Mouse (Mus musculus): ENCODE results near the gene 1700092M07Rik. TPM values are rescaled to one million over a fixed set of nuclear protein-coding genes. Genes with fewer than 3 reads are reported as not detected.

Gene 1700092M07Rik
- polyA plus RNA-seq (2012): 1.8 and 2.1 TPM in 2 replicates

DNA sequence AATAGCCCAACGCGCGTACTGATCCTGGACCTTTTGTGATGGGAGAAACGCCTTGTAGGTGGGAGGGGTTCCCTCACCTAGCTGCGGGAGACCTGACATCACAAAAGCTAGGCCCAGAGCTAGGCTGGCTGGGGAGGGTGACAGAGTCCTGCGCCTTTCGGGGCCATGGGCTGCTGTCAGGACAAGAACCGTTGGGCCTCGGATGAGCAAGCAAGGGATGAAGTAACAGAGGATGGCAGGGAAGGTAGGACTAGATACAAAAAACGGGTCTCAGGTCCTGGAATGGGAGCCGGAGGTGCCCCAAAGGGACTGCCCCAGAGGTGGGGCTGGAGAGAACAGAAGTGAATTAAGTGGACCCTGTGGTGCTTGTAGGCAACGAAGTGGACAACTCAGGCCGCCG is at the start of gene 1700092M07Rik:
TSS of gene 1700092M07Rik (plus strand) at position 116 of the 400 bp plus-strand sequence.
- no peak for TF ChIP-seq GATA1 (IDR thresholded peaks at IDR 0.05; ENCODE audit: low read length)

DNA sequence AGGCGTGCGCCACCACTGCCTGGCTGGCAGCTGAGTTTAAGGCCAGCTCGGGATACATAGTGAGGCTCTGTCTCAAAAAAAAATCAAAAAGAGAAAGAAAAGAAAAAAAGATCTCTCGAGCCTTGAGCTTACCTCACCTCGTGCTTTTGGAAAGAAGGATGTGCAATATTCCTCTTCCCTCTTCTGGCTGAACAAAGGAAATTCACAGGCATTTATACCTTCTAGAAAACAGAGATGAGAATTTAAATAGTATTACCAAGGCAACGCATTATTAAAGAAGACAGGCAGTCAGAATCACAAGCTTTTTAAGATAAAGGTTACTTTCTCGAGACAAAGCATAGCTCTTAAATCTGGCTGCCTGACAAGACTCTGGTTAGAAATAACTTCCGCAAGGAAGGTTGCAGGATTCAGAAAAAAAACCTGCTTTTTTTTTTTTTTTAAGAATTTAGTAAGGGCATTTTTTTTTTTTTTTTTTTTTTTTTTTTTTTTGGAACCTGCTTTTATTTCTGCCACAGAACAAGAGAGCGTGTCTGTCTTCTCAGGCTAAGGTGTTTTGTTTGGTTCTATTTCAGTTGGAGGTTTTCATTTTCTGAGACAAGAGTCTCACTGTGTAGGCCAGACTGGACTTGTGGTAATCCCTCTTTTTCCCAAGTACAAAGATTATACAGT is 48.5 kb upstream of the 1700092M07Rik start:
- no peak for TF ChIP-seq GATA1 (IDR thresholded peaks at IDR 0.05; ENCODE audit: low read length)

DNA sequence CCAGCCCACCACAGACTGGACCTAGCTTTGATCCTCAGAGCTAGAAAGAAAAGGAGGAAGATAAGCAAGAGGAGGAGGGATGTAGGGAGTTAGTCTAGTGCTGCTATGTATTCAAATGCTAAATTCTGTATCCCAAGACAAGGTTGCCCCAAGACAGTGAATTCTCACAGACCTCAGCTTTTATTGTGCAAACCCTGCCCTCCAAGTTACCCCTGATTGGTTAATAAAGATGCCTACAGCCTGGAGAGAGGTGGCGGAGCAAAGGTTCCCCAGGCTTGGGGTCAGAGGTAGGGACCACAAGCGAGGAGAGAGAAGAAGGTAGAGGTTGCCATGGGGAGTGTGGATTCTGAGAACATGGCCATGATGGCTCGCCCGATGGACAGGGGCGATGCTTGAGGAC is 47.8 kb upstream of the 1700092M07Rik start:
- TF ChIP-seq GATA1 (IDR thresholded peaks at IDR 0.05; ENCODE audit: low read length): no peak

DNA sequence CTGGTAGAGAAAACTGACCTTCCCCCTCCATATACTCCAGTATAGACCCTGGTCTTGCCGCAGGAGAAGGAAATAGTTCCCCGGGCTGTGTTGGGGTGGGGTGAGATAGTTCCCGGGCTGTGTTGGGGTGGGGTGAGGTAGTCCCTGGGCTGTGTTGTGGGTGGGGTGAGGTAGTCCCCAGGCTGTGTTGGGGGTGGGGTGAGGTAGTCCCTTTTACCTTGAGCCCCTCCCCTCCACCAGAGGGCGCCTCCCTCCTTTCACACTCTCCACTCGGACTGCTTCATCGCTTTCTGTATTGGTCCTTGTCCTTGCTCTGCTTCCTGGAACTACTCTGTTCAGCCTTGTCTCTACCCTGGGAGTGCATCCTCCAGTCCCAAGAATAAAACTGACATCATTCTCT is 45.2 kb upstream of the 1700092M07Rik start:
- no peak for TF ChIP-seq GATA1 (IDR thresholded peaks at IDR 0.05; ENCODE audit: low read length)

DNA sequence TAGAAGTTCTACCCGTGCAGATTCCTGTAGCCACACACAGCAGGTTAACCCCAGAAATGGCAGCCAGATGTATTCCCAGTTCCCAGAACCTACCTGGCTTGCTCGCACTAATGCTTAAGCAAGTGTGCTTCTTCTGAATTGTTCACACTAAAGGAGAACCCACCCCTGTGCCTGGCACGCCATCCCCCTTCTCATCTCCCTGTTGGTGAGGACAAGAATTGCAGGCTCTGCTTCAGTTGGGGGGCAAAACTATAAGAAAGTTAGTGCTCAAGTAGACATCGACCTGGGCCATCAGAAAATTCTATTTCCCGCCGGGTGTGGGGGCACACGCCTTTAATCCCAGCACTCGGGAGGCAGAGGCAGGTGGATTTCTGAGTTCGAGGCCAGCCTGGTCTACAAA is 40.9 kb upstream of the 1700092M07Rik start:
- no peak for TF ChIP-seq GATA1 (IDR thresholded peaks at IDR 0.05; ENCODE audit: low read length)

DNA sequence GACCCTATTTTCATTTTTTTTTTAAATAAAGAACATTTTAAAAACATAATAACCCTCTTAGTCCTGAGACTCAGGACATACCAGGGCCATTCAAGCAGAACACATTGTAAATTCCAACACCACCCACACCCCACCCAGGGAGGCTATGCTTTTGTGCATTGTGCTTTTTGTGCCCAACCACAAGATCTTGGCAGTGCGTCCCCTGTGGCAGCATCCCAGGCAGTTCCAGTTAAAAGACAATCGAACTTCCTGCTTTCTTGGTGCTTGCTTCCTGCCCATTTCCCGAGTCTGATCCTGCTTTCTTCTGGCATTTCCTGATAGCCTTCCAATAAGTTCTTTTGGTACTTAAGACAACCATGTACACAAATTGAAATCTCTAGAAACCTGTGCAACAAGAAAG is 38.1 kb upstream of the 1700092M07Rik start:
- TF ChIP-seq GATA1 (IDR thresholded peaks at IDR 0.05; ENCODE audit: low read length): no peak

DNA sequence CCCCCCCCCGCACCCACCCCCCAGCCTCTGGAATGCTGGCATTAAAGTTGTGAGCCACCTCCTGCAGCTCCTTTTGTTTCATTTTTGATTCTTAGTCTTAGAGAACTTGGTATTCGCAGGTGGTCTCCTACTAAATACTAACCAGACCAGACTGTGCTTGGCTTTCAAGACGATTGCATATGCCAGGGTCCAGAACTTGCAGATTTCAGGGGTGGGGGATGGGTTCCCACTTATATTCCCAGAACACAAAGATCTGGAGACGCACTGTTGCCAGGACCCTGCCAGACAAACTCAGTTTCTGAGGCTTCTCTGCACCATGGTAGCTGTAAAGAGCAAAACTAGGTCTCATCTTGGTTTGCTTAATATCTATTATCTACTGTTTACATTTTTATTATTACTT is 36.9 kb upstream of the 1700092M07Rik start:
- no peak for TF ChIP-seq GATA1 (IDR thresholded peaks at IDR 0.05; ENCODE audit: low read length)

DNA sequence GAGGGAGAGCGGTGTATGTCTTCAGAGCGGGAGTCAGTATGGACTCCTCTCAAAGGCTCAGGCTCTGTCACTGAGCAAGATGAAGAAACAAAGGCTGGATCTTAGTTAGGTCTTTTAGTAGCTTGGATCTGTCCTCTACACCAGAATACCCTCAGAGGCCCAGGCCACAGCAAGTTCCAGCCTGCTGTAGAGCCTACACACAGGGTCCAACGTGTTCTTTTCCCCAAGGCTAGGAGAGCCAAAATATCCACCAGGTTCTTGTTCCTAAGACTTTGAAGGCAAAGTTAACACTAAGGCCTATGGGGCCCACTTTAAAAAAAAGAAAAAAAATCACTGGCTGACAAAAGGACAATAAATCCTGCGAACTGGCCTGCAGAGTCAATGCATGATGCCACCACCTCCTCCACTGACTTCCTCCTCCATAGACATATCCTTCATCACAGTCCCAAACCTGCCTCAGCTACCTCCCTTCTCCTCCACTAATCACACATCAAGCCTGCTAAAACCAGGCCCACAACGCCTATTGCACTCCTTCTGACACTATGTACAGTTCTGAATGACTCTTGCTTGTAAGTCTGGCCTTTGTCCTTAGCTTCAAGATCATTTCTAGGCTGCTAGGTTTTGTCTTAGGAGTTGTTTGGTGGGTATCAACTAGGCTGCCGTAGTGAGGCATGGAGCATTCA is 35.4 kb upstream of the 1700092M07Rik start:
- TF ChIP-seq GATA1 (IDR thresholded peaks at IDR 0.05; ENCODE audit: low read length): no peak

DNA sequence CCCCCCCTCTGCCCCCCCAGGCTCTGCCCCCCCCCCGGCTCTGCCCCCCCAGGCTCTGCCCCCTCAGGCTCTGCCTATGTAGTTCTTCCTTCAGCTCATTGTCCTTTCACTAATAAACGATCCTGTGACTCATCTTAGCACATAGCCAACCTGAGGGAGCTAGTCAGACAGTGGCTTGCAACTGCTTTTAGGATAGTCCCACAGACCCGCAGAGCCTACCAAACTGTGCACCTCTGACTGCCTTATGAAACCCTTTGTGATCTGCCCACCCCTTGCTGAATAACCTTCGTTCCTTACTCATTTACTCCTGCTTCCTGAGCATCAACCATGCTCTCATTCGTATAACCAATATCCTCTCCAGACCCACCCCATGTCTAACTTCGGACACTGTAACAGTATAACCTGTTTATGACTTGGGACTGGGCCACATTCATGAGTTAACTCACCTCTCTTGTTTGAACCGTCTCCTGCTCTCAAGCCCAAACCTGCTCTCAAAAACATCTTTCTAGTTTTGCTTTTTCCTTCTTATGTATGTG is 34.3 kb upstream of the 1700092M07Rik start:
- no peak for TF ChIP-seq GATA1 (IDR thresholded peaks at IDR 0.05; ENCODE audit: low read length)

DNA sequence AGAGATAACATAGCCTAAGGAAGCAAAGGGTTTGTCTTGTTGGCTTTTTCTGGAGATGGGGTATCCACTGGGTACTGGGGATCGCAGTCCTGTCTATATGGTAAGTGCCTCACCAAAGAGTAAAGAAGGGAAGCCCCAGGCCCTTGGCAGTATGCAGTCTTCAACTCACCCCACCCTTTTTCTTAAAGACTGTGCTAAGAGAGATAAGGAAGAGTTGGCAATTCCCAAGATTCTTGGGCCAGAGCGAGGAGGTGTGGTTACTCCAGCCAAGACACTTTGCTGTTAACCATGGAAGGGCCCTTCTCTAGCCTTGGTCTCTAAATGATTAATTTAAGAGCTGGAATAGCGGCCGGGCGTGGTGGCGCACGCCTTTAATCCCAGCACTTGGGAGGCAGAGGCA is 33.6 kb upstream of the 1700092M07Rik start:
- TF ChIP-seq GATA1 (IDR thresholded peaks at IDR 0.05; ENCODE audit: low read length): no peak

DNA sequence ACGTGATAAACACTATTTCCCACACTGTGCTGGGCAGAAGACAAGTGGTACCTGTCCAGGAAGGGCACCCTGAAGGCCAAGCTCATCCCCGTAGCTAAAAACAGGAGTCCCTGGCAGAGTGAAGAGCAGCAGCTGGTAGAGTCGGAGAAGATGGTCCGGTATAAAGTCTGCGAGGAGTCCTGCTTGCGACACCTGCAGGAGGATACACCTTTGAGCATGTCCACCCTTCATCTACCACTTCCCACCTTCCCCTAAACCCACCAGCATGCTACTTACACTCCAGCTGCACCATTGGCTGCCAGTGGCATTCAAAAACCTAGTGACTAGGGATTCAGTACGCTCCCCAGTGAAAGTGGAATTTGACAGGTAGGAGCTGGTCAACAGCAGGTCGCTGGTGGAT is 31.6 kb upstream of the 1700092M07Rik start:
- no peak for TF ChIP-seq GATA1 (IDR thresholded peaks at IDR 0.05; ENCODE audit: low read length)

DNA sequence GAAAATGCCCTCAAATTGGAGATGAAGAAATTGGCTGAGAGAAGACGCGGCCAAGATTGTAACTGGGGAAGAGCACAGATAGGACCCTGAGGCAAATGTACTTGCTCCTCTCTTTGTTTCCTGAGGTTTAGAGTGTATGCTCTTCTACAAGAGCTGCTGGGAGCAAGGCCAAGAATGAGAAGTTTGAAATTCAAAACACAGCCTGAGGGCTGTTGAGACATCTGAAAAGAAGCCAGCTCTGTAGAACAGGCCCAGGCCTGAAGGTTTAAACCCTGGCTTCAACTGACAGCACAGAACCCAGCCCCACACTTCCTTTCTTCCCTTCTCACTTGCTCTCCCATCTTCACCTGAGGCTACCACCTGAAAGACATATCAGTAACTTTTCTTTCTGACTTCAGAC is 30.5 kb upstream of the 1700092M07Rik start:
- no peak for TF ChIP-seq GATA1 (IDR thresholded peaks at IDR 0.05; ENCODE audit: low read length)

DNA sequence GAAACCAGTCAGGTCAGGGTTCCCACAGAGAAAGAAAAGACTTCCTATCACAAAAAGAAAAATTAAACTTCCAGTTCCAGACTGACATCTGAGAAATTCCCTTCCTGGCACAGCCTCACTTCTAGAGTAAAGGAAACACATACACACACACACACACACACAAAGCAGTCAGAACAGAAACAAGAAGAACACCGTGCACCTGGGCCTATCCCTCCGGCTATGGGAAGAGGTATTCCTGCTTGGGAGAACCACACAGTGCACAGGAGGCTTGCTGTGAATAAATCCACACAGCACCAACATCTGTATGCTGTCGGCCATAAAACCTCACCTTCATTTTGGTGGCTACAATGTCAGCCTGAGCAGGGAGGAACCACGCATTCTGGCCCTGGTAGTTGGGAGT is 29.0 kb upstream of the 1700092M07Rik start:
- no peak for TF ChIP-seq GATA1 (IDR thresholded peaks at IDR 0.05; ENCODE audit: low read length)

DNA sequence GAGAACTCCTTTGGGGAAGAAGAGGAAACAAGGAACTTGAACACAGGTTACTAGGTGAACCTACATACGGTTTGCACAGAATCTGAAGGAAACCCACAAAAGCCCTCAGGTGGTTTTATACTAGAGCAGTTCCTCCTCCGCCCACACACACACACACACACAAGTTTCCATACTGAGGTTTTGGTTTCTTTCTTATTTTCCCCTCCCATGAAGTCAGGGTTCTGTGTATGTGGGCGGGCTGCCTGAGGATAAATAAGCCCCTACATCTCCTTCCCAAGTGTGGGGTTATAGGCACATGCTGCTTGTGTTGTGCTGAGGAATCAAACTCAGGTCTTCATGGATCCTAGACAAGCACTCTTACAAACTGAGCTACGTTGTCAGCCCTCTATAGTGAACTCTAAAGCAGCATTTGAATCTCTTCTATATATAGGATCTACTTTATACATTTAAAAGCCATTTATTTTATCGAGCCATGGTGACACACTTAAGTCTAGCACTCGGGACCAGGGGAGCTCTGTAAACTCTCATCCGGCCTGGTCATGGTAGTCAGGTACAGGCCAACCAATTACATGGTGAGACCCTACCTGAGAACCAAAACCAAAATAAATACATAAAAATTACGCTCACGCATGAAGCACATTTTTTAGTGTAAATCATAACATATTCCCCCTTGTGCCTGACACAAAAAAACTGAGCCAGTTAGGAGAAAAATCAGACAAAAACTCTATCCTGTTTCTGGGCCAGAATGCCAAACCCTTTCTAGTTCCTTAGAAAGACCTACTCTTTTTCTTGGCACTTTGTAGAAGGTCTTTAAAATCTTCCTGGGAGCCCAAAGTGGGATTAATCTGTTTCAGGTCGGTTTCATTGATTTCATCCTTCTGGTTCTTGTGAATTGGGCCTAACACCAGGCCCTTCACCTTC is 28.3 kb upstream of the 1700092M07Rik start:
- no peak for TF ChIP-seq GATA1 (IDR thresholded peaks at IDR 0.05; ENCODE audit: low read length)

DNA sequence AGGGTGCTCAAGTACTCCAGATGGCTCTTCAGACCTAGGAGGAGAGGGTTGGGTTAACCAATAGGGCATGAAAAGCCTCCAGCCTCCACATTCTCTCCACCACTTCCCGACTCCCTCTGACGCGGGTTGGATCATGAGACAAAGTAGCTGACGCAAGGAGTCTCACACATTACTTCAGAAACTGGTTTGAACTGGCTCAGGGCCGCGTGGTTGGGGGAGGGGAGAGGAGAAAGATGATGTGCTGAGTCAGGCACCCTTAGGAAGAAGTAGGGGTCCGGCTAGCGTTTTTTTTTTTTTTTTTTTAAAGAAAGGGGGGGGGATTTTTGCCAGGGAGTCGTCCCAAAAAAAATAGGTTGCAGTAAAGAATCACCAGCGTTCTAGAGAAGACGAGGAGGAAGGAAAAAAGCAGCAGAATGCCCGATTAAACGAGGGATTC is 27.6 kb upstream of the 1700092M07Rik start:
- no peak for TF ChIP-seq GATA1 (IDR thresholded peaks at IDR 0.05; ENCODE audit: low read length)

Data from G1E-ER4 (cell line).